Mouse (Mus musculus) ES-E14 (cell line): ENCODE data around the gene Wrap53. TPM values are rescaled to one million over a fixed set of nuclear protein-coding genes. Genes with fewer than 3 reads are reported as not detected.
A peak's percentile ranks its signal among the peaks of the same experiment; 100 is the strongest.

Source experiments
- DNase-seq: peaks from one replicate; pipeline ENCODE4 v3.0.0-alpha.2; 2013; ENCODE audit warnings: low read depth, low spot score
- H3K27ac ChIP-seq: 2 replicates; pipeline ENCODE4 v1.5.1; 2012; ENCODE audit warnings: low read depth, mild to moderate bottlenecking, low read length, moderate library complexity, mixed read lengths; ENCODE audit not compliant: poor library complexity, insufficient read depth, severe bottlenecking
- H3K36me3 ChIP-seq: 2 replicates; pipeline ENCODE4 v1.6.1; 2012; ENCODE audit warnings: mild to moderate bottlenecking, low read length, moderate library complexity, mixed read lengths; ENCODE audit not compliant: control insufficient read depth, poor library complexity, insufficient read depth, severe bottlenecking
- H3K4me1 ChIP-seq, 2 experiments: fragments of 150-350 bp in 1 of 2; sonication (generic) in 1 of 2; 2 replicates each; pipeline ENCODE4 v1.6.1; 2012; ENCODE audit warnings: low read length in 2 of 2, mild to moderate bottlenecking in 1 of 2, mixed read lengths in 1 of 2; ENCODE audit not compliant: control insufficient read depth in 2 of 2, insufficient read depth in 2 of 2, poor library complexity in 1 of 2
- H3K4me3 ChIP-seq, 2 experiments: fragments of 150-350 bp in 1 of 2; sonication (generic) in 1 of 2; 2 replicates each; pipeline ENCODE4 v1.5.1; 2012; ENCODE audit warnings: low read length in 2 of 2, low read depth in 1 of 2, mild to moderate bottlenecking in 1 of 2, mixed read lengths in 1 of 2; ENCODE audit not compliant: insufficient read depth in 1 of 2, poor library complexity in 1 of 2, severe bottlenecking in 1 of 2
- H3K9ac ChIP-seq: 2 replicates; pipeline ENCODE4 v1.6.1; 2012; ENCODE audit warnings: low read depth, mild to moderate bottlenecking, low read length, mixed read lengths; ENCODE audit not compliant: poor library complexity, insufficient read depth, severe bottlenecking
- H3K9me3 ChIP-seq: fragments of 150-350 bp; sonication (generic); 2 replicates; pipeline ENCODE4 v1.6.1; 2012; ENCODE audit warnings: low read depth, mild to moderate bottlenecking, low read length; ENCODE audit not compliant: control insufficient read depth, insufficient read depth
- CHD2 ChIP-seq: IDR thresholded peaks from 2 replicates; pipeline ENCODE4 v1.6.1; 2014; ENCODE audit warnings: mild to moderate bottlenecking, low read depth, low read length, inconsistent platforms
- HCFC1 ChIP-seq: IDR thresholded peaks from 2 replicates; pipeline ENCODE4 v1.6.1; 2012; ENCODE audit warnings: low read length, inconsistent platforms, borderline replicate concordance; ENCODE audit not compliant: insufficient read depth
- MAFK ChIP-seq: IDR thresholded peaks from 2 replicates; pipeline ENCODE4 v1.6.1; 2014; ENCODE audit warnings: mild to moderate bottlenecking, low read depth, low read length, inconsistent platforms; ENCODE audit not compliant: insufficient read depth
- ZC3H11A ChIP-seq: IDR thresholded peaks from 2 replicates; pipeline ENCODE4 v1.6.1; 2012; ENCODE audit warnings: low read depth, mild to moderate bottlenecking, inconsistent platforms, low read length, borderline replicate concordance
- ZNF384 ChIP-seq: IDR thresholded peaks from 2 replicates; pipeline ENCODE4 v1.6.1; 2012; ENCODE audit warnings: low read depth, low read length, inconsistent platforms
- in situ Hi-C, 2 experiments: fragments of 600-800 bp; cut with MboI; formaldehyde crosslinking; loops; one replicate each; pipeline ENCODE4 v1.15.1; 2025; ENCODE audit warnings: low sequenced_read_pairs in 2 of 2, inconsistent platforms in 1 of 2; ENCODE audit not compliant: unreplicated experiment in 2 of 2
- total RNA-seq: library from RNA; depleted of rRNA; stranded (reverse); fragments of 300-350 nt; gene quantifications from 2 replicates; pipeline ENCODE4 v1.2.3, GENCODE M21; 2012

Gene Wrap53
- total RNA-seq, 1 experiment = 33.0 TPM

DNA sequence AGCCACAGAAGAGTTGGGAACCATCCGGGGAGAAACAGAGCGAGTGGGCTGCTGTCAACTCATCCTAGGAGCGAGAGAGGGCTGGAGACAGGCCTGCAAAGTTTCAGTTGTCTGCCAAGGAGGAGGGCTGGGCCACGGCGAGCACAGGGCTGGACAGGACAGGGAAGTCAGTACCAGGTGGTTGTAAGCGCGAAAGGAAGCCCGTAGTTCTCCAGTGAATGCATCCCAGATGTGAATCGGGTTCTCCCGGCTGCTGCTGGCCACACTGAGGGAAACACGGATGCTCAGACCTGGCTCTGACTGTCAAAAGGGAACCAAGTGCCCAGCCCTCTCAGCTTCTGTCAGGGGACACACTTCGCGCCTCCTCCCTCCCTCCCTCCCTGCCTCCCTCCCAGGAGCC lies 16.7 kb downstream of the Wrap53 start:
- in situ Hi-C loops = no loop called here
- Histone ChIP-seq H3K4me3 (no peak overlapping the region), H3K36me3 (peaks cover 26% of the 10 kb centered on the region), H3K9ac (peak overlapping the region; percentile 30; the same call in 1 of the 2 replicates), H3K27ac (no peak overlapping the region), H3K4me1 (peaks cover 19 to 50% of the 10 kb centered on the region in 2 experiments), H3K9me3 (no peaks in the 10 kb centered on the region)
- TF ChIP-seq MAFK = no peak
- no peak for TF ChIP-seq ZNF384
- TF ChIP-seq ZC3H11A = no peak
- no peak for TF ChIP-seq CHD2
- TF ChIP-seq HCFC1 = no peak
- DNase-seq = no peak

GRCm38 (mm10) chr11:69560896-69561854 lies 18.9 kb downstream of the Wrap53 start:
- in situ Hi-C loops = no loop called here
- Histone ChIP-seq H3K4me1 (peaks cover 16 to 48% of the 10 kb centered on the region in 2 experiments; a peak in 3 of 4 replicates), H3K4me3 (0 out of 4 replicates have a peak overlapping the region, but pooled peaks of 1 of the 2 experiments have one; percentile 61), H3K9me3 (no peaks in the 10 kb centered on the region), H3K9ac (no peak overlapping the region; the same call in 1 of the 2 replicates), H3K36me3 (peaks cover 22% of the 10 kb centered on the region), H3K27ac (peak overlapping the region; percentile 27; the same call in 1 of the 2 replicates)
- TF ChIP-seq ZC3H11A (no peak), ZNF384 (no peak), CHD2 (no peak; the same call in 1 of the 2 replicates), HCFC1 (no peak), MAFK (no peak)
- DNase-seq = no peak

GRCm38 (mm10) chr11:69559851-69560765 lies 19.9 kb downstream of the Wrap53 start, which contains the start of gene Efnb3:
Gene Efnb3 (minus strand): TSS chr11:69560205.
- Histone ChIP-seq H3K4me1 (peaks cover 12 to 44% of the 10 kb centered on the region in 2 experiments; a peak in 3 of 4 replicates), H3K36me3 (peaks cover 21% of the 10 kb centered on the region), H3K9ac (peak within 1 kb of the TSS; percentile 69), H3K9me3 (no peaks in the 10 kb centered on the region), H3K4me3 (peak within 1 kb of the TSS; percentile 61 to 64), H3K27ac (peak within 1 kb of the TSS; percentile 27; the same call in 1 of the 2 replicates)
- TF ChIP-seq ZC3H11A (no peak), ZNF384 (no peak), MAFK (no peak), CHD2 (no peak), HCFC1 (no peak)
- no peak for DNase-seq
- in situ Hi-C loops = no loop called here

DNA sequence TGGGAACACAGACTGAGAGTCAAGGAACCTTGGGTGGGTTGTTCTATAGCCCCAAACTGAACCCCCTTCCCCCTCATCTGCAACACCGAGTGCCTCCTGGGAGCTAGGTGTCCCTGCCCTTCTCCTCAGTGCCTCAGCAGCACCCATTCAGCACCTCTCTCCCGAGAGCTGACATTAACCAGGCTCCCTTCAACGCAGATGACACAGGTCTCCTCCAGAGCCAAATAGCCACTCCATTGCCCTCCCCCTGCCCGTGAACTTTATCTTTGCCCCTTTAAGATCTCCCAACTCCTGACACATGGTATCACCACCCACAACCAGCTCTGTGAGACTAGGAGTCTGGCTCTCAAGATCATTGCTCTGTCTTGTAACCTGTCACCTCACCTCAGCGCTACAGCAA lies 20.9 kb downstream of the Wrap53 start:
- Histone ChIP-seq H3K4me1 (peaks cover 8 to 44% of the 10 kb centered on the region in 2 experiments; a peak in 3 of 4 replicates), H3K27ac (no peak overlapping the region), H3K36me3 (peaks cover 21% of the 10 kb centered on the region), H3K9me3 (no peaks in the 10 kb centered on the region), H3K9ac (peak overlapping the region; percentile 69; the same call in 1 of the 2 replicates), H3K4me3 (peak overlapping the region in 1 of 2 experiments; percentile 64; a peak in 1 of 4 replicates)
- in situ Hi-C loops = no loop called here
- no peak for TF ChIP-seq HCFC1
- no peak for TF ChIP-seq ZC3H11A
- TF ChIP-seq CHD2 = no peak
- TF ChIP-seq ZNF384 = no peak
- no peak for DNase-seq
